Mouse (Mus musculus): ENCODE measurements around the gene Mblac2. TPM values are rescaled to one million over a fixed set of nuclear protein-coding genes. Genes with fewer than 3 reads are reported as not detected.

Mblac2 gene
- total and polyA plus RNA-seq, 3 experiments: 0.13 to 0.71 (median 0.42) TPM

DNA sequence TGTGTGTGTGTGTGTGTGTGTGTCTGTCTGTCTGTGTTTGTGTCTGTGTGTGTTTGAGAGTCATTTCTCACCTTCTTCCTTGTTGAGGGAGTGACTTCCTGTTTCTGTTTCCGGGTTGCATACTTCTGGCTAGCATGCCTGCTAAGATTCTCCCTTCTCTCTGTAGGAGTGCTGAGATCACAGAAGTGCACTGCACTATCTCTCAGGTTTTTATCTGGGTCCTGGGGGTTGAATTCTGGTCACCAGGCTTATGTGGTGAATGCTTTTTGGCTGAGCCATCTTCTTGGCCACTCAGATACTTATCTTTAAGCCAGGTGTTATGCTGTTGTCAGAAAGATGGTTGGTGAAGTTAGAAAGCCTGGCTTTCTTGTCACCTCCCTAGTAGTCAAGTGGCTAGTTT, 82.7 kb downstream of the Mblac2 start:
- Histone ChIP-seq H3K36me3 (replicated peaks in 1 of 2; ENCODE audit: control insufficient read depth in 1 of 2, insufficient read depth in 1 of 2, low read length in 1 of 2) (peaks cover 14 to 44% of the 10 kb centered on the region in 2 experiments), H3K9ac (ENCODE audit: insufficient read depth, low read depth) (no peak overlapping the region), H3K4me1 (ENCODE audit: control insufficient read depth in 1 of 2, insufficient read depth in 2 of 2) (peaks cover 2 to 8% of the 10 kb centered on the region in 2 experiments; a peak in 2 of 4 replicates), H3K79me2 (replicated peaks; ENCODE audit: control insufficient read depth, extremely low read depth, insufficient read depth, poor library complexity, severe bottlenecking) (no peaks in the 10 kb centered on the region), H3K27ac (ENCODE audit: insufficient read depth, low read depth) (no peak overlapping the region), H3K27me3 (replicated peaks) (no peaks in the 10 kb centered on the region), H3K4me2 (ENCODE audit: insufficient read depth, low read depth, poor library complexity, severe bottlenecking) (peak overlapping the region; percentile 61; the same call in 1 of the 2 replicates), H3K4me3 (replicated peaks in 1 of 3; ENCODE audit: low read depth in 2 of 3, low read length in 2 of 3, poor library complexity in 1 of 3) (no peak overlapping the region), H3K9me3 (replicated peaks; ENCODE audit: low read length) (no peaks in the 10 kb centered on the region)
- in situ Hi-C loops (cut with MboI; ENCODE audit: low pct_ligation_motif_present, low pct_unique_long_range_greater_than_20kb, low sequenced_read_pairs): no loop called here
- no peak for TF ChIP-seq CHD2 (IDR thresholded peaks at IDR 0.05; ENCODE audit: low read length)
- no peak for TF ChIP-seq ZKSCAN1 (IDR thresholded peaks at IDR 0.05; ENCODE audit: borderline replicate concordance, low read depth, low read length)
- TF ChIP-seq POLR2A (IDR thresholded peaks at IDR 0.05; ENCODE audit: low read depth, low read length): no peak
- TF ChIP-seq NELFE (IDR thresholded peaks at IDR 0.05; ENCODE audit: low read depth, low read length): no peak
- no peak for TF ChIP-seq GABPA (IDR thresholded peaks at IDR 0.05; ENCODE audit: insufficient replicate concordance, low read depth, low read length)
- TF ChIP-seq HCFC1 (IDR thresholded peaks at IDR 0.05; ENCODE audit: low read depth, low read length): peak; percentile 36; the same call in 1 of the 2 replicates
- TF ChIP-seq E2F4 (IDR thresholded peaks at IDR 0.05; ENCODE audit: insufficient replicate concordance, low read depth, low read length): no peak
- TF ChIP-seq MYC (IDR thresholded peaks at IDR 0.05; ENCODE audit: low read depth, low read length): no peak
- TF ChIP-seq IRF4 (IDR thresholded peaks at IDR 0.05; ENCODE audit: low read depth, low read length): peak; percentile 20; the same call in 1 of the 2 replicates
- TF ChIP-seq JUND (conservative IDR thresholded peaks at IDR 0.05; ENCODE audit: low read depth, low read length): peak; percentile 30; the same call in 1 of the 2 replicates
- no peak for TF ChIP-seq USF1 (IDR thresholded peaks at IDR 0.05; ENCODE audit: low read depth, low read length)
- TF ChIP-seq JUN (IDR thresholded peaks at IDR 0.05; ENCODE audit: insufficient read depth, low read depth, low read length): peak; percentile 5; the same call in 1 of the 2 replicates
- TF ChIP-seq CHD1 (IDR thresholded peaks at IDR 0.05; ENCODE audit: low read depth, low read length): no peak
- no peak for TF ChIP-seq SMC3 (IDR thresholded peaks at IDR 0.05; ENCODE audit: low read depth, low read length)
- no peak for TF ChIP-seq EP300 (IDR thresholded peaks at IDR 0.05; ENCODE audit: low read length)
- no peak for TF ChIP-seq MEF2A (IDR thresholded peaks at IDR 0.05; ENCODE audit: borderline replicate concordance, low read depth, low read length)
- peak; percentile 90 for TF ChIP-seq ELF1 (IDR thresholded peaks at IDR 0.05; ENCODE audit: low read depth, low read length)
- dilution Hi-C loops (cut with MboI; ENCODE audit: extremely low pct_ligation_motif_present, extremely low pct_unique_long_range_greater_than_20kb, low sequenced_read_pairs): no loop called here
- DNase-seq (ENCODE audit: extremely low read depth): peak; percentile 39

DNA sequence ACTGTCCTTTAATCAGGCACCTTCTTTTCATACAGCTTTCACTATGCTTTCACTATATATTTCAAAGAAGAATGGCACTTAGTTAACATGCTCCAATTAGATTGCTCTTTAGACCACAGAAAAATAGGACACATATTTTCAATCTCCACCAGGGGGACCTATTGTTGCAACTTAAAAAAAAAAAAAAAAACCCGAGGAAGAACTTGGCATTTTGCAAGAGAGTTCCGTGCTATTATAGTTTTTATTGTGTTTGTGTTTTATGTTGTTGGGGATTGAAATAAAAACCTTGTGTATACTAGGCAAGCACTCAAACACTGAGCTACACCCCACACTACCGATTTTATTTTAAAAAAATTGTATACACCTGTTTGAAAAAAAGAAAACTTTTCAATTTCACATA, 90.0 kb downstream of the Mblac2 start:
- no peaks in the 10 kb centered on the region for H3K27me3 ChIP-seq (replicated peaks)
- H3K4me3 ChIP-seq (replicated peaks in 1 of 3; ENCODE audit: low read depth in 2 of 3, low read length in 2 of 3, poor library complexity in 1 of 3): peak overlapping the region in 1 of 3 experiments; percentile 12
- dilution Hi-C loops (cut with MboI; ENCODE audit: extremely low pct_ligation_motif_present, extremely low pct_unique_long_range_greater_than_20kb, low sequenced_read_pairs): no loop called here
- no peak overlapping the region for H3K27ac ChIP-seq (ENCODE audit: insufficient read depth, low read depth)
- H3K4me1 ChIP-seq (ENCODE audit: control insufficient read depth in 1 of 2, insufficient read depth in 2 of 2): peaks cover 0 to 5% of the 10 kb centered on the region in 2 experiments; a peak in 3 of 4 replicates
- DNase-seq (ENCODE audit: extremely low read depth): peak; percentile 32
- no peak overlapping the region for H3K4me2 ChIP-seq (ENCODE audit: insufficient read depth, low read depth, poor library complexity, severe bottlenecking)
- in situ Hi-C loops (cut with MboI; ENCODE audit: low pct_ligation_motif_present, low pct_unique_long_range_greater_than_20kb, low sequenced_read_pairs): no loop called here
- H3K36me3 ChIP-seq (replicated peaks in 1 of 2; ENCODE audit: control insufficient read depth in 1 of 2, insufficient read depth in 1 of 2, low read length in 1 of 2): peaks cover 4 to 10% of the 10 kb centered on the region in 2 experiments
- no peaks in the 10 kb centered on the region for H3K79me2 ChIP-seq (replicated peaks; ENCODE audit: control insufficient read depth, extremely low read depth, insufficient read depth, poor library complexity, severe bottlenecking)
- H3K9ac ChIP-seq (ENCODE audit: insufficient read depth, low read depth): no peak overlapping the region
- no peaks in the 10 kb centered on the region for H3K9me3 ChIP-seq (replicated peaks; ENCODE audit: low read length)
- TF ChIP-seq ZKSCAN1 (IDR thresholded peaks at IDR 0.05; ENCODE audit: borderline replicate concordance, low read depth, low read length) (no peak), CHD2 (IDR thresholded peaks at IDR 0.05; ENCODE audit: low read length) (no peak), CHD1 (IDR thresholded peaks at IDR 0.05; ENCODE audit: low read depth, low read length) (no peak), UBTF (IDR thresholded peaks at IDR 0.05; ENCODE audit: low read depth, low read length) (no peak), TCF12 (IDR thresholded peaks at IDR 0.05; ENCODE audit: low read depth, low read length) (no peak), E2F4 (IDR thresholded peaks at IDR 0.05; ENCODE audit: insufficient replicate concordance, low read depth, low read length) (no peak), SMC3 (IDR thresholded peaks at IDR 0.05; ENCODE audit: low read depth, low read length) (peak; percentile 44), HCFC1 (IDR thresholded peaks at IDR 0.05; ENCODE audit: low read depth, low read length) (no peak), CTCF (conservative IDR thresholded peaks at IDR 0.05 in 1 of 2, IDR thresholded peaks at IDR 0.05 in 1 of 2; ENCODE audit: low read depth in 2 of 2, low read length in 2 of 2) (peak in 1 of 2 experiments; percentile 64; a peak in 3 of 4 replicates), RAD21 (IDR thresholded peaks at IDR 0.05; ENCODE audit: low read depth, low read length) (peak; percentile 52), ZC3H11A (IDR thresholded peaks at IDR 0.05; ENCODE audit: low read depth, low read length) (no peak), BHLHE40 (IDR thresholded peaks at IDR 0.05; ENCODE audit: low read depth, low read length) (no peak), MAFK (IDR thresholded peaks at IDR 0.05; ENCODE audit: insufficient replicate concordance, low read length) (no peak), ZNF384 (IDR thresholded peaks at IDR 0.05; ENCODE audit: low read depth, low read length) (peak; percentile 99), ETS1 (conservative IDR thresholded peaks at IDR 0.05; ENCODE audit: low read depth, low read length) (no peak), JUND (conservative IDR thresholded peaks at IDR 0.05; ENCODE audit: low read depth, low read length) (no peak), KAT2A (IDR thresholded peaks at IDR 0.05; ENCODE audit: insufficient replicate concordance, low read length) (no peak), MEF2A (IDR thresholded peaks at IDR 0.05; ENCODE audit: borderline replicate concordance, low read depth, low read length) (no peak), EP300 (IDR thresholded peaks at IDR 0.05; ENCODE audit: low read length) (no peak), USF2 (conservative IDR thresholded peaks at IDR 0.05; ENCODE audit: low read depth, low read length) (no peak), TBP (conservative IDR thresholded peaks at IDR 0.05; ENCODE audit: low read depth, low read length) (no peak), JUN (IDR thresholded peaks at IDR 0.05; ENCODE audit: insufficient read depth, low read depth, low read length) (no peak), MAX (IDR thresholded peaks at IDR 0.05; ENCODE audit: low read length) (no peak), MXI1 (IDR thresholded peaks at IDR 0.05; ENCODE audit: low read depth, low read length) (no peak), MYC (IDR thresholded peaks at IDR 0.05; ENCODE audit: low read depth, low read length) (no peak)
